Mouse (Mus musculus) hindbrain, embryonic 11.5 days (tissue): ENCODE results near the gene Fam19a2. TPM values are rescaled to one million over a fixed set of nuclear protein-coding genes. Genes with fewer than 3 reads are reported as not detected.

Experiments used
- ATAC-seq: fragments of 200-750 bp; cut with Nextera tagmentation; 2 replicates; pipeline ENCODE4 v1.8.0; 2017; ENCODE audit warnings: mild to moderate bottlenecking, moderate TSS enrichment, moderate library complexity; ENCODE audit not compliant: low FRiP score
- DNase-seq: peaks from one replicate; pipeline ENCODE4 v3.0.0-alpha.2; 2015; ENCODE audit warnings: low spot score
- H3K27ac ChIP-seq: fragments of 300-500 bp; sonication (generic); 2 replicates; pipeline ENCODE4 v1.5.1; 2014; ENCODE audit warnings: mild to moderate bottlenecking, low read depth, low read length
- H3K27me3 ChIP-seq: fragments of 300-500 bp; sonication (generic); 2 replicates; pipeline ENCODE4 v1.6.1; 2014; ENCODE audit warnings: mild to moderate bottlenecking, low read length, moderate library complexity, mixed read lengths; ENCODE audit not compliant: control insufficient read depth, insufficient read depth
- H3K36me3 ChIP-seq: fragments of 300-500 bp; sonication (generic); 2 replicates; pipeline ENCODE4 v1.6.1; 2014; ENCODE audit warnings: mild to moderate bottlenecking, low read length, moderate library complexity, mixed read lengths; ENCODE audit not compliant: control insufficient read depth, insufficient read depth
- H3K4me1 ChIP-seq: fragments of 300-500 bp; sonication (generic); replicated peaks from 2 replicates; pipeline ENCODE4 v1.6.1; 2014; ENCODE audit warnings: low read length, mixed read lengths; ENCODE audit not compliant: control insufficient read depth, insufficient read depth
- H3K4me2 ChIP-seq: fragments of 300-500 bp; sonication (generic); replicated peaks from 2 replicates; pipeline ENCODE4 v1.6.1; 2014; ENCODE audit warnings: mild to moderate bottlenecking, low read depth, low read length
- H3K4me3 ChIP-seq: fragments of 300-500 bp; sonication (generic); 2 replicates; pipeline ENCODE4 v1.5.1; 2014; ENCODE audit warnings: low read depth, low read length
- H3K9ac ChIP-seq: fragments of 300-500 bp; sonication (generic); 2 replicates; pipeline ENCODE4 v1.6.1; 2014; ENCODE audit warnings: low read depth, low read length
- H3K9me3 ChIP-seq: fragments of 300-500 bp; sonication (generic); 2 replicates; pipeline ENCODE4 v1.6.1; 2016; ENCODE audit warnings: low read length; ENCODE audit not compliant: control insufficient read depth
- WGBS: fragments of 180-500 bp; shearing (Covaris S2); extraction: QIAGEN DNeasy Blood & Tissue Kit; methylation state at CpG from one replicate; pipeline ENCODE4 v1.1.7; 2014; 5-methylcytosine and 5-hydroxymethylcytosine counted together
- polyA plus RNA-seq: library from polyadenylated mRNA; unstranded; fragments of >200 nt; fragmentation: Nextera tagmentation; extraction: Ambion mirVana; gene quantifications from 2 replicates; pipeline ENCODE4 v1.2.1, GENCODE M21; 2014

The Fam19a2 gene
- polyA plus RNA-seq, 1 experiment from 2014 or later, result 8.2 TPM

- Histone ChIP-seq H3K9ac (no peak overlapping the region), H3K4me2 (no peak overlapping the region), H3K27ac (no peak overlapping the region), H3K9me3 (no peaks in the 10 kb centered on the region), H3K4me3 (no peak overlapping the region), H3K27me3 (no peaks in the 10 kb centered on the region), H3K4me1 (no peaks in the 10 kb centered on the region), H3K36me3 (no peaks in the 10 kb centered on the region)
- no peak for ATAC-seq
- DNase-seq, result no peak
- 65% methylated on average over 3 of the region's 3 CpGs for WGBS
Measured at GRCm38 (mm10) chr10:123402460-123402859, 138.7 kb downstream of the Fam19a2 start.

GRCm38 (mm10) chr10:123414953-123415352 is 151.2 kb downstream of the Fam19a2 start:
- no peaks in the 10 kb centered on the region for H3K9me3 ChIP-seq
- no peak overlapping the region for H3K27ac ChIP-seq
- no peak overlapping the region for H3K4me3 ChIP-seq
- no peaks in the 10 kb centered on the region for H3K27me3 ChIP-seq
- WGBS, result 97% methylated on average over 1 of the region's 1 CpGs
- ATAC-seq, result no peak
- H3K4me1 ChIP-seq, result no peaks in the 10 kb centered on the region
- no peak overlapping the region for H3K4me2 ChIP-seq
- no peak for DNase-seq
- no peaks in the 10 kb centered on the region for H3K36me3 ChIP-seq
- no peak overlapping the region for H3K9ac ChIP-seq

GRCm38 (mm10) chr10:123416024-123416423 is 152.2 kb downstream of the Fam19a2 start:
- Histone ChIP-seq H3K27ac (no peak overlapping the region), H3K9ac (no peak overlapping the region), H3K36me3 (no peaks in the 10 kb centered on the region), H3K4me1 (no peaks in the 10 kb centered on the region), H3K27me3 (no peaks in the 10 kb centered on the region), H3K4me3 (no peak overlapping the region), H3K4me2 (no peak overlapping the region), H3K9me3 (no peaks in the 10 kb centered on the region)
- no peak for ATAC-seq
- DNase-seq, result peak; percentile 11
- 69% methylated on average over 4 of the region's 4 CpGs for WGBS

GRCm38 (mm10) chr10:123418616-123419173 is 154.9 kb downstream of the Fam19a2 start:
- Histone ChIP-seq H3K4me2 (no peak overlapping the region), H3K27me3 (no peaks in the 10 kb centered on the region), H3K9me3 (no peaks in the 10 kb centered on the region), H3K36me3 (no peaks in the 10 kb centered on the region), H3K4me1 (no peaks in the 10 kb centered on the region), H3K27ac (no peak overlapping the region), H3K9ac (no peak overlapping the region), H3K4me3 (no peak overlapping the region)
- ATAC-seq (no peak; the same call in 1 of the 2 replicates), DNase-seq (peak; percentile 6)
- WGBS, result 66% methylated on average over 7 of the region's 7 CpGs

GRCm38 (mm10) chr10:123420249-123420648 is 156.5 kb downstream of the Fam19a2 start:
- H3K9me3 ChIP-seq, result no peaks in the 10 kb centered on the region
- no peaks in the 10 kb centered on the region for H3K36me3 ChIP-seq
- DNase-seq (no peak), ATAC-seq (no peak)
- H3K4me2 ChIP-seq, result no peak overlapping the region
- no peaks in the 10 kb centered on the region for H3K4me1 ChIP-seq
- H3K27me3 ChIP-seq, result no peaks in the 10 kb centered on the region
- no peak overlapping the region for H3K9ac ChIP-seq
- WGBS, result 87% methylated on average over 1 of the region's 1 CpGs
- H3K4me3 ChIP-seq, result no peak overlapping the region
- no peak overlapping the region for H3K27ac ChIP-seq

GRCm38 (mm10) chr10:123424482-123424881 is 160.7 kb downstream of the Fam19a2 start:
- ATAC-seq (no peak), DNase-seq (no peak)
- no peak overlapping the region for H3K4me2 ChIP-seq
- H3K36me3 ChIP-seq, result no peaks in the 10 kb centered on the region
- no peak overlapping the region for H3K9ac ChIP-seq
- H3K27ac ChIP-seq, result no peak overlapping the region
- WGBS, result 93% methylated on average over 3 of the region's 3 CpGs
- H3K4me1 ChIP-seq, result no peaks in the 10 kb centered on the region
- H3K9me3 ChIP-seq, result no peaks in the 10 kb centered on the region
- H3K27me3 ChIP-seq, result no peaks in the 10 kb centered on the region
- no peak overlapping the region for H3K4me3 ChIP-seq

- Histone ChIP-seq H3K4me1 (no peaks in the 10 kb centered on the region), H3K27me3 (no peaks in the 10 kb centered on the region), H3K4me2 (no peak overlapping the region), H3K9ac (no peak overlapping the region), H3K9me3 (no peaks in the 10 kb centered on the region), H3K36me3 (no peaks in the 10 kb centered on the region), H3K27ac (no peak overlapping the region), H3K4me3 (no peak overlapping the region)
- DNase-seq (no peak), ATAC-seq (no peak)
- 88% methylated on average over 8 of the region's 8 CpGs for WGBS
Measured at GRCm38 (mm10) chr10:123426527-123427363, 162.9 kb downstream of the Fam19a2 start.

- ATAC-seq (no peak), DNase-seq (no peak)
- WGBS, result 76% methylated on average over 5 of the region's 5 CpGs
- Histone ChIP-seq H3K27me3 (no peaks in the 10 kb centered on the region), H3K9me3 (no peaks in the 10 kb centered on the region), H3K4me2 (no peak overlapping the region), H3K4me3 (no peak overlapping the region), H3K9ac (no peak overlapping the region), H3K4me1 (no peaks in the 10 kb centered on the region), H3K36me3 (no peaks in the 10 kb centered on the region), H3K27ac (no peak overlapping the region)
Measured at GRCm38 (mm10) chr10:123431569-123431968, 167.8 kb downstream of the Fam19a2 start.

- Histone ChIP-seq H3K9ac (no peak overlapping the region), H3K4me1 (no peaks in the 10 kb centered on the region), H3K27ac (no peak overlapping the region), H3K36me3 (no peaks in the 10 kb centered on the region), H3K4me2 (no peak overlapping the region), H3K4me3 (no peak overlapping the region), H3K9me3 (no peaks in the 10 kb centered on the region), H3K27me3 (no peaks in the 10 kb centered on the region)
- ATAC-seq, result no peak
- 80% methylated on average over 4 of the region's 4 CpGs for WGBS
- no peak for DNase-seq
Measured at GRCm38 (mm10) chr10:123437576-123437975, 173.8 kb downstream of the Fam19a2 start.
